Mouse (Mus musculus): ENCODE data around the gene Vwa1. TPM values are rescaled to one million over a fixed set of nuclear protein-coding genes. Genes with fewer than 3 reads are reported as not detected.
"Not testable (repeated sequence)": the region's sequence is repeated elsewhere in the genome, so short reads cannot be mapped to it uniquely, and the experiment has no call there.

Gene Vwa1
- total RNA-seq, 2 experiments from 2014 or later = 11.5 to 12.5 TPM

GRCm38 (mm10) chr4:155744474-155744873 is 30.0 kb downstream of the Vwa1 start:
- no peak for DNase-seq

- no peak for DNase-seq
Observed at GRCm38 (mm10) chr4:155742684-155743083, 31.8 kb downstream of the Vwa1 start.

- DNase-seq = not testable (repeated sequence)
Observed at GRCm38 (mm10) chr4:155740681-155741080, 33.8 kb downstream of the Vwa1 start.

- peak; percentile 65 for DNase-seq
Observed at GRCm38 (mm10) chr4:155739741-155740636, 34.5 kb downstream of the Vwa1 start.

GRCm38 (mm10) chr4:155739152-155739551 is 35.3 kb downstream of the Vwa1 start:
- DNase-seq = peak; percentile 15

- DNase-seq = no peak
Observed at GRCm38 (mm10) chr4:155738262-155738661, 36.2 kb downstream of the Vwa1 start.

- no peak for DNase-seq
Observed at GRCm38 (mm10) chr4:155736421-155736820, 38.1 kb downstream of the Vwa1 start.

- no peak for DNase-seq
Observed at GRCm38 (mm10) chr4:155735788-155736187, 38.7 kb downstream of the Vwa1 start.

- DNase-seq = peak; percentile 46
Observed at GRCm38 (mm10) chr4:155734951-155735702, 39.4 kb downstream of the Vwa1 start.

- peak; percentile 88 for DNase-seq
Observed at GRCm38 (mm10) chr4:155734350-155734941, 40.1 kb downstream of the Vwa1 start, which contains the start of gene Tmem240. Tmem240 (plus strand) TSS chr4:155734800.

- DNase-seq = no peak
Observed at GRCm38 (mm10) chr4:155733267-155733666, 41.2 kb downstream of the Vwa1 start.

GRCm38 (mm10) chr4:155727993-155728392 is 46.5 kb downstream of the Vwa1 start:
- DNase-seq = no peak

GRCm38 (mm10) chr4:155721668-155722083 is 52.8 kb downstream of the Vwa1 start:
- peak; percentile 31 for DNase-seq

Small RNA genes within 50 kb of the gene (microRNA-seq; reads per million reads assigned to microRNA genes)
- gene Gm27743 = 0 reads per million in 2 experiments

Other genes with a start within 250 kb of the Vwa1 start
- gene Nadk, start 212.3 kb downstream of the Vwa1 start, total RNA-seq (2021) = 10 to 100 TPM; 33.6 to 36.3 TPM
- gene Slc35e2, start 173.3 kb downstream of the Vwa1 start, total RNA-seq (2021) = 10 to 100 TPM; 15.6 to 16.5 TPM
- gene Cdk11b, start 149.8 kb downstream of the Vwa1 start, total RNA-seq (2021) = 10 to 100 TPM; 30.1 to 32.3 TPM
- gene Gm10563, start 129.3 kb downstream of the Vwa1 start, total RNA-seq (2021) = not detected
- gene Mmp23, start 121.3 kb downstream of the Vwa1 start, total RNA-seq (2021) = 10 to 100 TPM; 32.3 to 33.1 TPM
- gene Mib2, start 105.5 kb downstream of the Vwa1 start, total RNA-seq (2021) = 10 to 100 TPM; 15.9 to 17.7 TPM
- gene Fndc10, start 80.4 kb downstream of the Vwa1 start, total RNA-seq (2021) = 1 to 10 TPM; 3.5 to 4.7 TPM
- gene Ssu72, start 69.9 kb downstream of the Vwa1 start, total RNA-seq (2021) = 10 to 100 TPM; 60.3 to 64.9 TPM
- under 1 TPM; 0.36 to 0.43 TPM for gene Tmem240, start 39.9 kb downstream of the Vwa1 start, total RNA-seq (2021)
- gene Atad3a, start 13.6 kb downstream of the Vwa1 start, total RNA-seq (2021) = 10 to 100 TPM; 82.7 to 89.7 TPM
- gene Tmem88b, start 11.2 kb upstream of the Vwa1 start, total RNA-seq (2021) = 1 to 10 TPM; 4.6 to 4.9 TPM
- not detected for gene Ankrd65, start 15.7 kb upstream of the Vwa1 start, total RNA-seq (2021)
- 10 to 100 TPM; 78.1 to 95.5 TPM for gene Mrpl20, start 28.2 kb upstream of the Vwa1 start, total RNA-seq (2021)
- 10 to 100 TPM; 58.2 to 59.4 TPM for gene Ccnl2, start 37.8 kb upstream of the Vwa1 start, total RNA-seq (2021)
- 10 to 100 TPM; 78.9 to 84.2 TPM for gene Aurkaip1, start 56.6 kb upstream of the Vwa1 start, total RNA-seq (2021)
- gene Mxra8, start 65.0 kb upstream of the Vwa1 start, total RNA-seq (2021) = 10 to 100 TPM; 49.4 to 49.5 TPM
- gene Dvl1, start 72.7 kb upstream of the Vwa1 start, total RNA-seq (2021) = 10 to 100 TPM; 32.8 to 33.2 TPM
- gene Tas1r3, start 88.7 kb upstream of the Vwa1 start, total RNA-seq (2021) = under 1 TPM; 0.14 to 0.20 TPM
- 10 to 100 TPM in 1 of 2 experiments, 1 to 10 TPM in 1; 6.6 to 11.2 TPM for gene Cptp, start 94.7 kb upstream of the Vwa1 start, total RNA-seq (2021)
- 10 to 100 TPM; 16.0 to 19.2 TPM for gene Ints11, start 94.8 kb upstream of the Vwa1 start, total RNA-seq (2021)
- gene Pusl1, start 117.1 kb upstream of the Vwa1 start, total RNA-seq (2021) = 10 to 100 TPM; 18.3 to 23.1 TPM
- 10 to 100 TPM; 16.9 to 21.4 TPM for gene Acap3, start 117.1 kb upstream of the Vwa1 start, total RNA-seq (2021)
- gene Ube2j2, start 169.1 kb upstream of the Vwa1 start, total RNA-seq (2021) = 10 to 100 TPM; 72.4 to 81.4 TPM
- gene C1qtnf12, start 187.6 kb upstream of the Vwa1 start, total RNA-seq (2021) = 10 to 100 TPM; 14.7 to 15.2 TPM
- 1 to 10 TPM; 4.1 to 4.5 TPM for gene B3galt6, start 218.0 kb upstream of the Vwa1 start, total RNA-seq (2021)
- 100 to 1,000 TPM; 107 to 109 TPM for gene Sdf4, start 218.2 kb upstream of the Vwa1 start, total RNA-seq (2021)
- gene Tnfrsf4, start 239.1 kb upstream of the Vwa1 start, total RNA-seq (2021) = under 1 TPM; 0.34 to 0.62 TPM